Mouse (Mus musculus) C2C12 (cell line): ENCODE results near the gene Anp32e.
"Not testable (repeated sequence)": the region's sequence is repeated elsewhere in the genome, so short reads cannot be mapped to it uniquely, and the experiment has no call there.

Experiments
- CEBPB ChIP-seq: IDR thresholded peaks from one replicate; pipeline ENCODE4 v1.6.1; 2011; ENCODE audit warnings: low read depth, mild to moderate bottlenecking, control low read depth, moderate library complexity
- CTCF ChIP-seq: IDR thresholded peaks from one replicate; pipeline ENCODE4 v1.5.1; 2011; ENCODE audit not compliant: control insufficient read depth, insufficient read depth, insufficient read length
- FOSL1 ChIP-seq: IDR thresholded peaks from one replicate; pipeline ENCODE4 v1.8.0; 2011; ENCODE audit warnings: mild to moderate bottlenecking, low read length; ENCODE audit not compliant: poor library complexity, insufficient read depth, severe bottlenecking
- MYOD1 ChIP-seq: IDR thresholded peaks from one replicate; pipeline ENCODE4 v1.6.1; 2011; ENCODE audit warnings: low read depth; ENCODE audit not compliant: control insufficient read depth, insufficient read length
- MYOG ChIP-seq: IDR thresholded peaks from one replicate; pipeline ENCODE4 v1.6.1; 2011; ENCODE audit not compliant: control insufficient read depth, insufficient read length; ENCODE audit errors: extremely low read depth
- USF1 ChIP-seq: IDR thresholded peaks from one replicate; pipeline ENCODE4 v1.6.1; 2011; ENCODE audit warnings: low read depth, mild to moderate bottlenecking, control low read depth, moderate library complexity

- not testable (repeated sequence) for TF ChIP-seq CTCF, CEBPB, MYOD1, FOSL1, MYOG, USF1
Measured at GRCm38 (mm10) chr3:95923429-95923828, 5.6 kb upstream of the Anp32e start.
